Mouse (Mus musculus): ENCODE measurements around the gene Nell2. TPM values are rescaled to one million over a fixed set of nuclear protein-coding genes. Genes with fewer than 3 reads are reported as not detected.

The Nell2 gene
- polyA plus RNA-seq, 1 experiment: not detected

- H3K4me1 ChIP-seq (ENCODE audit: control insufficient read depth, insufficient read depth, low read length): peaks cover 9% of the 10 kb centered on the region; the same call in 1 of the 2 replicates
- H3K27ac ChIP-seq (ENCODE audit: insufficient read depth, low read depth, low read length): no peak overlapping the region
- no peak overlapping the region for H3K4me3 ChIP-seq (ENCODE audit: insufficient read depth, low read depth, low read length)
- no peak for TF ChIP-seq POLR2A (IDR thresholded peaks at IDR 0.05; ENCODE audit: insufficient read depth, low read depth, low read length)
- no peak for TF ChIP-seq CTCF (IDR thresholded peaks at IDR 0.05; ENCODE audit: insufficient read depth, low read depth, low read length)
- WGBS: 74% methylated on average over 11 of the region's 11 CpGs
These were observed 193.7 kb downstream of the Nell2 start for GRCm38 (mm10) chr15:95334323-95335296.

- TF ChIP-seq CTCF (IDR thresholded peaks at IDR 0.05; ENCODE audit: insufficient read depth, low read depth, low read length) (no peak), POLR2A (IDR thresholded peaks at IDR 0.05; ENCODE audit: insufficient read depth, low read depth, low read length) (no peak)
- WGBS: 80% methylated on average over 4 of the region's 4 CpGs
- no peak overlapping the region for H3K27ac ChIP-seq (ENCODE audit: insufficient read depth, low read depth, low read length)
These were observed 195.1 kb downstream of the Nell2 start for GRCm38 (mm10) chr15:95333229-95333628.

GRCm38 (mm10) chr15:95330926-95331325 is 197.4 kb downstream of the Nell2 start:
- no peak for TF ChIP-seq CTCF (IDR thresholded peaks at IDR 0.05; ENCODE audit: insufficient read depth, low read depth, low read length)
- no peak for TF ChIP-seq POLR2A (IDR thresholded peaks at IDR 0.05; ENCODE audit: insufficient read depth, low read depth, low read length)
- Histone ChIP-seq H3K27ac (ENCODE audit: insufficient read depth, low read depth, low read length) (no peak overlapping the region), H3K4me1 (ENCODE audit: control insufficient read depth, insufficient read depth, low read length) (peaks cover 9% of the 10 kb centered on the region; the same call in 1 of the 2 replicates), H3K4me3 (ENCODE audit: insufficient read depth, low read depth, low read length) (no peak overlapping the region)
- WGBS: 67% methylated on average over 2 of the region's 2 CpGs

More at GRCm38 (mm10) chr15:95333229-95333628, 195.1 kb downstream of the Nell2 start:
- Histone ChIP-seq H3K4me1 (ENCODE audit: control insufficient read depth, insufficient read depth, low read length) (peaks cover 9% of the 10 kb centered on the region; the same call in 1 of the 2 replicates), H3K4me3 (ENCODE audit: insufficient read depth, low read depth, low read length) (no peak overlapping the region)

GRCm38 (mm10) chr15:95322744-95323143 is 205.6 kb downstream of the Nell2 start:
- TF ChIP-seq POLR2A (IDR thresholded peaks at IDR 0.05; ENCODE audit: insufficient read depth, low read depth, low read length): no peak
- no peak for TF ChIP-seq CTCF (IDR thresholded peaks at IDR 0.05; ENCODE audit: insufficient read depth, low read depth, low read length)
- Histone ChIP-seq H3K27ac (ENCODE audit: insufficient read depth, low read depth, low read length) (no peak overlapping the region), H3K4me3 (ENCODE audit: insufficient read depth, low read depth, low read length) (no peak overlapping the region), H3K4me1 (ENCODE audit: control insufficient read depth, insufficient read depth, low read length) (no peaks in the 10 kb centered on the region)
- 96% methylated on average over 2 of the region's 2 CpGs for WGBS

- no peak overlapping the region for H3K27ac ChIP-seq (ENCODE audit: insufficient read depth, low read depth, low read length)
- WGBS: 88% methylated on average over 4 of the region's 4 CpGs
- no peak overlapping the region for H3K4me3 ChIP-seq (ENCODE audit: insufficient read depth, low read depth, low read length)
- H3K4me1 ChIP-seq (ENCODE audit: control insufficient read depth, insufficient read depth, low read length): no peaks in the 10 kb centered on the region; the same call in 1 of the 2 replicates
- no peak for TF ChIP-seq CTCF (IDR thresholded peaks at IDR 0.05; ENCODE audit: insufficient read depth, low read depth, low read length)
- no peak for TF ChIP-seq POLR2A (IDR thresholded peaks at IDR 0.05; ENCODE audit: insufficient read depth, low read depth, low read length)
These were observed 211.7 kb downstream of the Nell2 start for GRCm38 (mm10) chr15:95316626-95317025.

GRCm38 (mm10) chr15:95314808-95315145 is 213.6 kb downstream of the Nell2 start:
- no peak overlapping the region for H3K4me3 ChIP-seq (ENCODE audit: insufficient read depth, low read depth, low read length)
- 94% methylated on average over 5 of the region's 5 CpGs for WGBS
- TF ChIP-seq CTCF (IDR thresholded peaks at IDR 0.05; ENCODE audit: insufficient read depth, low read depth, low read length) (no peak), POLR2A (IDR thresholded peaks at IDR 0.05; ENCODE audit: insufficient read depth, low read depth, low read length) (no peak)
- no peaks in the 10 kb centered on the region; the same call in 1 of the 2 replicates for H3K4me1 ChIP-seq (ENCODE audit: control insufficient read depth, insufficient read depth, low read length)
- H3K27ac ChIP-seq (ENCODE audit: insufficient read depth, low read depth, low read length): no peak overlapping the region

- H3K4me3 ChIP-seq (ENCODE audit: insufficient read depth, low read depth, low read length): no peak overlapping the region
- 54% methylated on average over 16 of the region's 16 CpGs for WGBS
- no peaks in the 10 kb centered on the region; the same call in 1 of the 2 replicates for H3K4me1 ChIP-seq (ENCODE audit: control insufficient read depth, insufficient read depth, low read length)
- TF ChIP-seq CTCF (IDR thresholded peaks at IDR 0.05; ENCODE audit: insufficient read depth, low read depth, low read length) (no peak), POLR2A (IDR thresholded peaks at IDR 0.05; ENCODE audit: insufficient read depth, low read depth, low read length) (no peak)
- no peak overlapping the region for H3K27ac ChIP-seq (ENCODE audit: insufficient read depth, low read depth, low read length)
These were observed 214.1 kb downstream of the Nell2 start for GRCm38 (mm10) chr15:95314121-95314807.

GRCm38 (mm10) chr15:95313286-95313685 is 215.1 kb downstream of the Nell2 start:
- WGBS: 66% methylated on average over 5 of the region's 5 CpGs
- Histone ChIP-seq H3K4me3 (ENCODE audit: insufficient read depth, low read depth, low read length) (no peak overlapping the region), H3K27ac (ENCODE audit: insufficient read depth, low read depth, low read length) (no peak overlapping the region), H3K4me1 (ENCODE audit: control insufficient read depth, insufficient read depth, low read length) (no peaks in the 10 kb centered on the region; the same call in 1 of the 2 replicates)
- TF ChIP-seq POLR2A (IDR thresholded peaks at IDR 0.05; ENCODE audit: insufficient read depth, low read depth, low read length) (no peak), CTCF (IDR thresholded peaks at IDR 0.05; ENCODE audit: insufficient read depth, low read depth, low read length) (no peak)

- Histone ChIP-seq H3K4me3 (ENCODE audit: insufficient read depth, low read depth, low read length) (no peak overlapping the region), H3K27ac (ENCODE audit: insufficient read depth, low read depth, low read length) (no peak overlapping the region)
- TF ChIP-seq CTCF (IDR thresholded peaks at IDR 0.05; ENCODE audit: insufficient read depth, low read depth, low read length) (no peak), POLR2A (IDR thresholded peaks at IDR 0.05; ENCODE audit: insufficient read depth, low read depth, low read length) (no peak)
These were observed 224.3 kb downstream of the Nell2 start for GRCm38 (mm10) chr15:95304102-95304501.

More at GRCm38 (mm10) chr15:95304102-95304501, 224.3 kb downstream of the Nell2 start:
- WGBS: 69% methylated on average over 8 of the region's 8 CpGs
- no peaks in the 10 kb centered on the region for H3K4me1 ChIP-seq (ENCODE audit: control insufficient read depth, insufficient read depth, low read length)

All from olfactory bulb, adult 2 months (tissue).